Mouse (Mus musculus) liver, postnatal 0 days (tissue): ENCODE data around the gene Rnf11. TPM values are rescaled to one million over a fixed set of nuclear protein-coding genes. Genes with fewer than 3 reads are reported as not detected.

Source experiments
- ATAC-seq: fragments of 200-750 bp; cut with Nextera tagmentation; 2 replicates; pipeline ENCODE4 v1.8.0; 2017; ENCODE audit warnings: mild to moderate bottlenecking, moderate library complexity
- DNase-seq: peaks from one replicate; pipeline ENCODE4 v3.0.0-alpha.2; 2016
- H3K27ac ChIP-seq: fragments of 300-500 bp; sonication (generic); 2 replicates; pipeline ENCODE4 v1.5.1; 2014; ENCODE audit warnings: antibody characterized with exemption, moderate library complexity, mild to moderate bottlenecking, low read depth
- H3K27me3 ChIP-seq: fragments of 300-500 bp; sonication (generic); 2 replicates; pipeline ENCODE4 v1.6.1; 2014; ENCODE audit warnings: low read length, control low read depth, mixed read lengths; ENCODE audit not compliant: insufficient read depth
- H3K36me3 ChIP-seq: fragments of 300-500 bp; sonication (generic); replicated peaks from 2 replicates; pipeline ENCODE4 v1.6.1; 2014; ENCODE audit warnings: mild to moderate bottlenecking, control low read depth, low read length, moderate library complexity, mixed read lengths; ENCODE audit not compliant: insufficient read depth
- H3K4me1 ChIP-seq: fragments of 300-500 bp; sonication (generic); 2 replicates; pipeline ENCODE4 v1.6.1; 2014; ENCODE audit warnings: antibody characterized with exemption, mild to moderate bottlenecking, control low read depth; ENCODE audit not compliant: insufficient read depth
- H3K4me2 ChIP-seq: fragments of 300-500 bp; sonication (generic); 2 replicates; pipeline ENCODE4 v1.6.1; 2014; ENCODE audit warnings: low read depth, mild to moderate bottlenecking, low read length, moderate library complexity, mixed read lengths
- H3K4me3 ChIP-seq: fragments of 300-500 bp; sonication (generic); 2 replicates; pipeline ENCODE4 v1.5.1; 2014; ENCODE audit warnings: low read depth, low read length
- H3K9ac ChIP-seq: fragments of 300-500 bp; sonication (generic); replicated peaks from 2 replicates; pipeline ENCODE4 v1.6.1; 2014; ENCODE audit warnings: mild to moderate bottlenecking, moderate library complexity
- H3K9me3 ChIP-seq: fragments of 300-500 bp; sonication (generic); 2 replicates; pipeline ENCODE4 v1.6.1; 2016; ENCODE audit warnings: mild to moderate bottlenecking, control low read depth, low read length, mixed read lengths
- CTCF ChIP-seq: sonication (generic); IDR thresholded peaks from 2 replicates; pipeline ENCODE4 v1.5.1; 2016; ENCODE audit warnings: antibody characterized with exemption, low read depth
- EP300 ChIP-seq: IDR thresholded peaks from 2 replicates; pipeline ENCODE4 v1.6.1; 2016; ENCODE audit warnings: antibody characterized with exemption, low read depth, mild to moderate bottlenecking
- WGBS: fragments of 180-500 bp; shearing (Covaris S2); extraction: QIAGEN DNeasy Blood & Tissue Kit; methylation state at CpG from one replicate; pipeline ENCODE4 v1.1.7; 2014; ENCODE audit not compliant: insufficient replicate concordance; 5-methylcytosine and 5-hydroxymethylcytosine counted together
- polyA plus RNA-seq: library from polyadenylated mRNA; unstranded; fragments of >200 nt; fragmentation: Nextera tagmentation; extraction: Ambion mirVana; gene quantifications from 2 replicates; pipeline ENCODE4 v1.2.1, GENCODE M21; 2015

Rnf11 gene
- polyA plus RNA-seq = 34.0 and 38.4 TPM in 2 replicates

DNA sequence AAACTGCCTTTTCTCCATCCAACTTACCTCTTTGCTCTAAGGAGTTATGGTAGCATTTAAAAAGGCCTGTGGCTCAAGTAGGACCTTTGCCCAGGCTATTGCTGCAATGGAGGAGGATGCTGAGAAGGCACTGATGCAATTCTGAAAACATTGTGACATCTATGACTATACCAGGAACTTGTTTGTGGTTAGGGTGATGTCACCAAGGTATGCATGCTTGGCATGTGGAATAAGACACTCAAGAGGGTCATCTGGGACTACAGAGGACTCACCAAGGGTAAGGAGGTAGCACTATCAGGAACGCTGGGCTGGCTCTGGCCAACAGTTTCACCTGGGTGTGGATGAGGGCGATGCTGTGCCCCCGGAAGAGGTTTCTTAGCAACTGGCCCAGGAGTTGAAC lies at the start of gene Rnf11:
Rnf11 (minus strand) TSS at position 108 of the 400 bp plus-strand sequence.
- no peak for TF ChIP-seq CTCF
- TF ChIP-seq EP300 = peak; percentile 76
- peak within 1 kb of the TSS; percentile 22; the same call in 1 of the 2 replicates for H3K4me2 ChIP-seq
- peaks cover 3% of the 10 kb centered on the region; the same call in 1 of the 2 replicates for H3K4me1 ChIP-seq
- H3K4me3 ChIP-seq = no peak within 1 kb of the TSS
- H3K36me3 ChIP-seq = no peaks in the 10 kb centered on the region
- DNase-seq (peak; percentile 29), ATAC-seq (peak; percentile 86)
- H3K9ac ChIP-seq = no peak within 1 kb of the TSS
- H3K27ac ChIP-seq = no peak within 1 kb of the TSS
- 73% methylated on average over 3 of the region's 3 CpGs for WGBS
- no peaks in the 10 kb centered on the region for H3K27me3 ChIP-seq
- H3K9me3 ChIP-seq = no peaks in the 10 kb centered on the region

- 89% methylated on average over 2 of the region's 2 CpGs for WGBS
- no peak for ATAC-seq
- Histone ChIP-seq H3K9me3 (no peaks in the 10 kb centered on the region), H3K4me3 (no peak within 1 kb of the TSS), H3K27ac (no peak within 1 kb of the TSS), H3K27me3 (no peaks in the 10 kb centered on the region), H3K4me1 (no peaks in the 10 kb centered on the region), H3K36me3 (no peaks in the 10 kb centered on the region), H3K4me2 (no peak within 1 kb of the TSS), H3K9ac (no peak within 1 kb of the TSS)
- TF ChIP-seq CTCF = no peak
- no peak for TF ChIP-seq EP300
- no peak for DNase-seq
Measured at GRCm38 (mm10) chr4:109531111-109531510, 46.6 kb upstream of the Rnf11 start, which contains the start of gene 4930522H14Rik. Gene 4930522H14Rik (minus strand): TSS chr4:109531297.

DNA sequence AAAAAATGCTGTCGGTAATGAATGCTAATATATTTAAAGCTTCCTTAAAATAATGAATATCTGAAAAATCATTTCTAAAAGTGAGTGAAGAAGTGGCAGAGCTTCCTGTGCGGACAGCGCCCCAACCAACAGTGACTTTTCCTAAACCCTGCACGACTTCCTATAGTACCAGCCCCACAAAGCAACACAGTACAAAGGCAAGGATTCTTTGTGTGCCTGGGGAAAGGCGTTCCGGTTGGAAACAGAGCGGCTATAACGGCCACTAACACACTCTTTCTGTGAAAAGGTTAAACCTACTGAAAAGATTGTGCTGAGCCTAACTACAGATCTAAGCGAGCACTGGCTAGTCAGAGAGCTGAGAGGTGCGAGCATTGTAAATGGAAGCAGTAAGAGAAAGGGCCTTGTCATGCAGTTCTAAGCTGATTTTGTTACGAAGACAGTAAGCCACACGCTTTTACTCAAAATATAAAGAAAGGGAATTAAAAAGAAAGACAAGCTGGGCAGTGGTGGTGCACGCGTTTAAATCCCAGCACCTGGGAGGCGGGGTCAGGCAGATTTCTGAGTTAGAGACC lies 45.8 kb upstream of the Rnf11 start:
- WGBS = 71% methylated on average over 15 of the region's 15 CpGs
- DNase-seq (no peak), ATAC-seq (no peak)
- Histone ChIP-seq H3K4me2 (no peak overlapping the region), H3K4me3 (no peak overlapping the region), H3K9ac (no peak overlapping the region), H3K27ac (no peak overlapping the region), H3K9me3 (no peaks in the 10 kb centered on the region), H3K4me1 (no peaks in the 10 kb centered on the region), H3K27me3 (no peaks in the 10 kb centered on the region), H3K36me3 (no peaks in the 10 kb centered on the region)
- TF ChIP-seq CTCF = no peak
- no peak for TF ChIP-seq EP300

- Histone ChIP-seq H3K4me2 (no peak overlapping the region), H3K27me3 (no peaks in the 10 kb centered on the region), H3K4me3 (no peak overlapping the region), H3K4me1 (no peaks in the 10 kb centered on the region), H3K9ac (no peak overlapping the region), H3K36me3 (no peaks in the 10 kb centered on the region), H3K9me3 (no peaks in the 10 kb centered on the region), H3K27ac (no peak overlapping the region)
- ATAC-seq (no peak), DNase-seq (peak; percentile 48)
- TF ChIP-seq EP300 = no peak
- peak; percentile 88 for TF ChIP-seq CTCF
- WGBS = 7% methylated on average over 5 of the region's 5 CpGs
Measured at GRCm38 (mm10) chr4:109504885-109505284, 20.4 kb upstream of the Rnf11 start.

- DNase-seq = no peak
- Histone ChIP-seq H3K9ac (no peak overlapping the region), H3K27me3 (no peaks in the 10 kb centered on the region), H3K36me3 (no peaks in the 10 kb centered on the region), H3K4me1 (no peaks in the 10 kb centered on the region), H3K9me3 (no peaks in the 10 kb centered on the region), H3K27ac (no peak overlapping the region), H3K4me2 (no peak overlapping the region), H3K4me3 (no peak overlapping the region)
- TF ChIP-seq CTCF = no peak
- no peak for TF ChIP-seq EP300
- WGBS = 75% methylated on average over 11 of the region's 11 CpGs
- ATAC-seq = no peak
Measured at GRCm38 (mm10) chr4:109498476-109498875, 13.9 kb upstream of the Rnf11 start.

DNA sequence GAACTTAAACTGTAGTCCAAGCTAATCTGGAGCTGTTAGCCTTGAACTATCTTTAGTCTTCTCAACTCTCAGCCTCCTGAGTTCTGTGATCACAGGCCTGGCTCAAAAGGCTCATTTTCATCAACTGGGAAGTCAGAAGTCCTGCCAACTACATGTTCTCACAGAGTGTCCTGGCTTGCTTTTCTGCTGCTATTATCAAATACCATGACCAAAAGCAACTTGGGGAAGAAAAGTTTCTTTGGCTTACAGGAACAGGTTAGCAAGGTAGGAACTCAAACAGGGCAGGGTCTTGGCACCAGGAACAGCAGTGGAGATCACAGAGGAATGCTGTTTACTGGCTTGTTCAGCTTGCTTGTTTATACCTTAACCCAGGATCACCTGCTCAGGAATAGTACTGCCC lies 9.1 kb upstream of the Rnf11 start:
- Histone ChIP-seq H3K9ac (no peak overlapping the region), H3K36me3 (no peaks in the 10 kb centered on the region), H3K9me3 (no peaks in the 10 kb centered on the region), H3K27me3 (no peaks in the 10 kb centered on the region), H3K4me2 (no peak overlapping the region), H3K4me3 (no peak overlapping the region), H3K27ac (no peak overlapping the region), H3K4me1 (no peaks in the 10 kb centered on the region)
- ATAC-seq (no peak), DNase-seq (no peak)
- no peak for TF ChIP-seq EP300
- no peak for TF ChIP-seq CTCF
